Mouse (Mus musculus) liver, adult 2 months (tissue): ENCODE measurements around the gene E330021D16Rik. TPM values are rescaled to one million over a fixed set of nuclear protein-coding genes. Genes with fewer than 3 reads are reported as not detected.

Experiments
- DNase-seq: peaks from one replicate; pipeline ENCODE4 v3.0.0-alpha.2; 2011; ENCODE audit warnings: low read depth, low spot score; ENCODE audit errors: extremely low read depth
- H3K27ac ChIP-seq: fragments of 200-500 bp; replicated peaks from 2 replicates; pipeline ENCODE4 v1.5.1; 2012; ENCODE audit warnings: low read depth, mild to moderate bottlenecking, control low read depth, inconsistent platforms, low read length; ENCODE audit not compliant: insufficient read depth
- H3K27me3 ChIP-seq: fragments of 200-500 bp; 2 replicates; pipeline ENCODE4 v1.6.1; 2012; ENCODE audit warnings: mild to moderate bottlenecking, moderate library complexity, low read length, inconsistent platforms; ENCODE audit not compliant: control insufficient read depth, insufficient read depth
- H3K36me3 ChIP-seq: fragments of 200-500 bp; 2 replicates; pipeline ENCODE4 v1.6.1; 2012; ENCODE audit warnings: low read length, inconsistent platforms; ENCODE audit not compliant: control insufficient read depth, insufficient read depth
- H3K4me1 ChIP-seq: fragments of 200-500 bp; 2 replicates; pipeline ENCODE4 v1.6.1; 2011; ENCODE audit warnings: low read length; ENCODE audit not compliant: control insufficient read depth, insufficient read depth
- H3K4me3 ChIP-seq: fragments of 200-500 bp; 2 replicates; pipeline ENCODE4 v1.5.1; 2011; ENCODE audit warnings: low read depth, mild to moderate bottlenecking, control low read depth, low read length, moderate library complexity; ENCODE audit not compliant: insufficient read depth
- H3K79me2 ChIP-seq: fragments of 200-500 bp; 2 replicates; pipeline ENCODE4 v1.6.1; 2012; ENCODE audit warnings: inconsistent platforms, mild to moderate bottlenecking, low read length, moderate library complexity; ENCODE audit not compliant: control insufficient read depth, insufficient read depth
- H3K9ac ChIP-seq: fragments of 200-500 bp; 2 replicates; pipeline ENCODE4 v1.6.1; 2012; ENCODE audit warnings: low read depth, mild to moderate bottlenecking, control low read depth, inconsistent platforms, low read length
- CTCF ChIP-seq: fragments of 200-500 bp; IDR thresholded peaks from 2 replicates; pipeline ENCODE4 v1.5.1; 2011; ENCODE audit warnings: low read depth, low read length, control low read depth
- POLR2A ChIP-seq: fragments of 200-500 bp; IDR thresholded peaks from 2 replicates; pipeline ENCODE4 v1.6.1; 2011; ENCODE audit warnings: low read length, control low read depth; ENCODE audit not compliant: insufficient read depth; ENCODE audit errors: extremely low read depth
- WGBS: fragments of 180-500 bp; shearing (Covaris S2); methylation state at CpG from one replicate; pipeline ENCODE4 v1.1.7; 2018; 5-methylcytosine and 5-hydroxymethylcytosine counted together
- polyA plus RNA-seq: library from polyadenylated mRNA; depleted of rRNA; stranded (reverse); fragments of >200 nt; gene quantifications from 2 replicates; pipeline ENCODE4 v1.2.3, GENCODE M21; 2012
- total RNA-seq: library from RNA; depleted of rRNA; stranded (reverse); fragments of >200 nt; gene quantifications from 2 replicates; pipeline ENCODE4 v1.2.3, GENCODE M21; 2014

E330021D16Rik gene
- total and polyA plus RNA-seq, 2 experiments: 0.07 TPM; not detected in 1

DNA sequence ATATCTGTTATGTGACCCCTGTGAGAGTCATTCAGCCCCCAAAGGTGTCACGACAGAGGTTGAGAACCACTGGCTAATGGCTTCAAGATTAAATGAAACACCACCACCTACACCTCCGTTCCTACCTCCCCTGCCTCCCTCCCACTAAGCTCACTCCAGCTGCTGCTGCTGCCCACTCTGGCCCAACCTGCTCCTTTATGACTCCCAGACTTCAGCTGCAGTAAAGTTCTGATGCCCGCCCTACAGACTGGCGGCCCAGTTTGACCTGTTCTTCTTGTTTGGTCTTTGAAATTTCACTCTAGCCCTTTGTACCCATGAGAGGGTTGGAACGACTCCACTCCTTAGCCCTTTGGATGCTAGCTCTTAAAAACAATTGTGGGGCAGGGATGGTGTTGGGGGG lies 10.6 kb upstream of the E330021D16Rik start:
- H3K4me3 ChIP-seq: no peak overlapping the region
- no peaks in the 10 kb centered on the region for H3K36me3 ChIP-seq
- no peaks in the 10 kb centered on the region for H3K27me3 ChIP-seq
- 88% methylated on average over 5 of the region's 5 CpGs for WGBS
- peaks cover 3% of the 10 kb centered on the region for H3K4me1 ChIP-seq
- no peak for TF ChIP-seq POLR2A
- TF ChIP-seq CTCF: no peak
- H3K27ac ChIP-seq: no peak overlapping the region
- no peak for DNase-seq
- no peak overlapping the region for H3K9ac ChIP-seq
- H3K79me2 ChIP-seq: no peaks in the 10 kb centered on the region

DNA sequence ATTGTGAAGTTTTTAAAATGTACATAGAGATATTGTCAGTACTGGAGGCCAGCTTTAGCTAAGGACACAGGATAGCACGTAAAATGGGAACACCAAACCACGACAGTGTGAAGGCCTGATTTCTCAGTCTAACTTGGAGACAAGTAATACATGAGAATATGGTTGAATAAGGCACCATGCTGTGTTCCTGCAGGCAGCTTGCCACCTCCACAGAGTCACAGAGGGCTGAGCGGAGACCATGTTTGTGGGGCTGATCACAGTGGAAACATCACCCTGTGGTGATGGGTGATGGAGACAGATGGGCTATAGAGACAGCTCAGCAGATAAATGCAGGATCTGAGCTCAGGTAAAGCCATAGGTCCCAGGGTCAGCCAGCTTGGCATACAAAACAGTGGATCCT lies 8.8 kb upstream of the E330021D16Rik start:
- no peak for DNase-seq
- Histone ChIP-seq H3K36me3 (no peaks in the 10 kb centered on the region), H3K27ac (no peak overlapping the region), H3K9ac (no peak overlapping the region), H3K4me1 (peaks cover 5% of the 10 kb centered on the region; the same call in 1 of the 2 replicates), H3K4me3 (no peak overlapping the region), H3K27me3 (no peaks in the 10 kb centered on the region), H3K79me2 (no peaks in the 10 kb centered on the region)
- 99% methylated on average over 3 of the region's 3 CpGs for WGBS
- TF ChIP-seq POLR2A (no peak), CTCF (no peak)

DNA sequence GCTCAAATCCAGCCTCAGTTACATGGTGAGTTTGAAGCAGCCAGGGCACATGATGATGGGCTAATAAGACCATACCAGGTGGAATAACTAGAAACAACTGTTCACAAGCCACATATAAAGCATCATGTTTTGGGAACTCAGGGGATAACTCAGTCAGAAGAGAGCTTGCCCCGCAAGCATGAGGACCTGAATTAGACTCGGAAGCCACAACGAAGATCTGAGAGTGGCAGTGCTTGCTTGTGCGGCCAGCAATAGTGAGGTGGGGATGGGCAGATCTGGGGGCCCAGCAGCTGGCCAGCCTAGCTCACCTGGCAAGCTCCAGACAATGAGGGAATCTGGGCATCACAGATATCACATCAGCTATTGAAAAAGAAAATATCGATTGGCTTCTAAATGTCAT lies 7.8 kb upstream of the E330021D16Rik start:
- Histone ChIP-seq H3K4me1 (peaks cover 3% of the 10 kb centered on the region; the same call in 1 of the 2 replicates), H3K27ac (no peak overlapping the region), H3K27me3 (no peaks in the 10 kb centered on the region), H3K79me2 (no peaks in the 10 kb centered on the region), H3K4me3 (no peak overlapping the region), H3K36me3 (no peaks in the 10 kb centered on the region), H3K9ac (no peak overlapping the region)
- 82% methylated on average over 5 of the region's 5 CpGs for WGBS
- no peak for DNase-seq
- TF ChIP-seq POLR2A (no peak), CTCF (no peak)

DNA sequence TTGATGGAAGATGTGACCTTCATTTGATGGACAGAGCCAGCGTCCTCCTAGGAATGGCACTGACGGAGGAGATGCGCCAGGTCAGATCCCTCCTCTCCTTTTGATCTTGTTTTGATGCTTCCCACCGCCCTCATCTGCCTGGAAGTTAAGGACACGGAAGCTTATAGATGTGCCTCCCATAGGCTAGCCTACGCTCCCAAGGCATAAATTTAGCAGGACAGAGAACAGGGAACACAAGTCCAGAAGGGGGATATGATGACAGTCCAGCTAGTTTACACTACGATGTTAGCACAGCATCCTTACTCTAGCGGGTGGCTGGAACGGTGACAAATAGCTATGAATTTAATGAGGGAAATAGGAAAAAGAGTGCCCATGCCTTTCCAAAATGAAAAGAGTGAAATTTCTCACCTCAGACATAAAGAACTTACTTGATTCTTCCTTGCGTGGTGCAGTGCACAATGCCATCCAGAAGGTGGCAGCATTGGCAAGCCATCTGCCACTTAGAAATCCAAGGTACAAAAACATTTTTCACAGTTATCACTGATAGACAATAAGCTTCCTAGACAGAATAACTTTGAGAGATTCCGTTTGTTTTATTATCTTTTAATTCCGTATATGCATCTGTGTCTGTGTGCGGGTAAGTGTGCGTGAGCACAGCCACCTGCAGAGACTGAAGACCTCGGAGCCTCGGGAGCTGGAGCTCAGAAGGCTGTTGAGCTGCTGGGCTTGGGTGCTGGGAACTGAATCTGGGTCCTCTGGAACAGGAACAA lies 6.9 kb upstream of the E330021D16Rik start:
- Histone ChIP-seq H3K27ac (no peak overlapping the region), H3K36me3 (no peaks in the 10 kb centered on the region), H3K9ac (no peak overlapping the region), H3K4me1 (peaks cover 3% of the 10 kb centered on the region; the same call in 1 of the 2 replicates), H3K27me3 (no peaks in the 10 kb centered on the region), H3K4me3 (no peak overlapping the region), H3K79me2 (no peaks in the 10 kb centered on the region)
- DNase-seq: peak; percentile 48
- TF ChIP-seq CTCF: peak; percentile 83
- no peak for TF ChIP-seq POLR2A
- 67% methylated on average over 16 of the region's 16 CpGs for WGBS

DNA sequence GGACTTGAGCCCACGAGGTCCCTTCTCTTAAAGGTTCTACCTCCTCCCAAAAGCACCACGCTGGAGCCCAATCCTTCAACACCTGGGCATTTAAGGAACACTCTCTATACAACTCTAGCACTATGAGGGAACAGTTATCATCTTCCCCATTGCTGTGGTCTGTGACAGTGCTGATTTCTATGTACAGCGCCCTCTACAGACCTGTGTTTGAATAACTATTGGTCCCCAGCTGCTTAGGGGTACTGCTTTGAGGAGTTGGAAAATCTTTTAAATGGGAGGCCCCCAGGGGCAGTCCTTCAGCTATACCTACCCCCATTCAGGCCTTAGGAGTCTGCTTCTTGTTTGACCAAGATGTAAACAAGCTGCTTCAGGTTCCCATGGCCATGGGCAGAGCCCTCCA lies 5.7 kb upstream of the E330021D16Rik start:
- H3K79me2 ChIP-seq: no peaks in the 10 kb centered on the region
- DNase-seq: no peak
- 82% methylated on average over 3 of the region's 3 CpGs for WGBS
- no peaks in the 10 kb centered on the region for H3K36me3 ChIP-seq
- no peaks in the 10 kb centered on the region for H3K27me3 ChIP-seq
- no peak overlapping the region for H3K27ac ChIP-seq
- TF ChIP-seq POLR2A: no peak
- TF ChIP-seq CTCF: no peak
- H3K9ac ChIP-seq: no peak overlapping the region
- H3K4me3 ChIP-seq: no peak overlapping the region
- H3K4me1 ChIP-seq: peaks cover 3% of the 10 kb centered on the region; the same call in 1 of the 2 replicates
